Mouse (Mus musculus) heart, adult 2 months (tissue): Measurements from ENCODE around the gene Tmem123.

Source experiments
- CTCF ChIP-seq: fragments of 200-600 bp; IDR thresholded peaks from 2 replicates; pipeline ENCODE4 v1.8.1; 2022; ENCODE audit warnings: antibody characterized with exemption, mild to moderate bottlenecking, moderate library complexity
- EP300 ChIP-seq: fragments of 200-500 bp; IDR thresholded peaks from 2 replicates; pipeline ENCODE4 v1.6.1; 2011; ENCODE audit warnings: low read depth, low read length, control low read depth; ENCODE audit not compliant: insufficient read depth
- POLR2A ChIP-seq: fragments of 200-500 bp; IDR thresholded peaks from 2 replicates; pipeline ENCODE4 v1.6.1; 2011; ENCODE audit warnings: mild to moderate bottlenecking, low read depth, low read length, control low read depth; ENCODE audit not compliant: insufficient read depth

- no peak for TF ChIP-seq POLR2A
- TF ChIP-seq CTCF = no peak
- no peak for TF ChIP-seq EP300
Measured at GRCm38 (mm10) chr9:7772773-7773454, 9.1 kb downstream of the Tmem123 start.
